Mouse (Mus musculus): ENCODE data around the gene Tspan12. TPM values are rescaled to one million over a fixed set of nuclear protein-coding genes. Genes with fewer than 3 reads are reported as not detected.

The Tspan12 gene
- polyA plus RNA-seq, 1 experiment from 2014 or later = 74.1 TPM

GRCm38 (mm10) chr6:21805013-21805570 lies 47.2 kb downstream of the Tspan12 start:
- peak overlapping the region; percentile 2; the same call in 1 of the 2 replicates for H3K27ac ChIP-seq (ENCODE audit: low read length)
- no peak for ATAC-seq (ENCODE audit: low FRiP score, low TSS enrichment)
- H3K4me3 ChIP-seq (ENCODE audit: low read length) = no peak overlapping the region
- H3K9me3 ChIP-seq (ENCODE audit: low read length) = no peaks in the 10 kb centered on the region
- 64% methylated on average over 7 of the region's 7 CpGs for WGBS
- no peaks in the 10 kb centered on the region for H3K27me3 ChIP-seq (ENCODE audit: insufficient read depth, low read length)
- H3K4me2 ChIP-seq (replicated peaks; ENCODE audit: low read depth, low read length) = no peak overlapping the region
- H3K4me1 ChIP-seq (ENCODE audit: insufficient read depth, low read length) = peaks cover 20% of the 10 kb centered on the region; the same call in 1 of the 2 replicates
- peaks cover 3% of the 10 kb centered on the region; the same call in 1 of the 2 replicates for H3K36me3 ChIP-seq (ENCODE audit: insufficient read depth, low read length)
- H3K9ac ChIP-seq (replicated peaks; ENCODE audit: low read length) = no peak overlapping the region

- peak overlapping the region; percentile 70; the same call in 1 of the 2 replicates for H3K27ac ChIP-seq (ENCODE audit: low read length)
- no peaks in the 10 kb centered on the region for H3K9me3 ChIP-seq (ENCODE audit: low read length)
- ATAC-seq (ENCODE audit: low FRiP score, low TSS enrichment) = peak; percentile 57; the same call in 1 of the 2 replicates
- H3K27me3 ChIP-seq (ENCODE audit: insufficient read depth, low read length) = no peaks in the 10 kb centered on the region
- peaks cover 3% of the 10 kb centered on the region; the same call in 1 of the 2 replicates for H3K36me3 ChIP-seq (ENCODE audit: insufficient read depth, low read length)
- 52% methylated on average over 10 of the region's 10 CpGs for WGBS
- no peak overlapping the region for H3K4me2 ChIP-seq (replicated peaks; ENCODE audit: low read depth, low read length)
- no peak overlapping the region for H3K4me3 ChIP-seq (ENCODE audit: low read length)
- H3K4me1 ChIP-seq (ENCODE audit: insufficient read depth, low read length) = peaks cover 20% of the 10 kb centered on the region; the same call in 1 of the 2 replicates
- no peak overlapping the region for H3K9ac ChIP-seq (replicated peaks; ENCODE audit: low read length)
Observed at GRCm38 (mm10) chr6:21803483-21804340, 48.6 kb downstream of the Tspan12 start.

DNA sequence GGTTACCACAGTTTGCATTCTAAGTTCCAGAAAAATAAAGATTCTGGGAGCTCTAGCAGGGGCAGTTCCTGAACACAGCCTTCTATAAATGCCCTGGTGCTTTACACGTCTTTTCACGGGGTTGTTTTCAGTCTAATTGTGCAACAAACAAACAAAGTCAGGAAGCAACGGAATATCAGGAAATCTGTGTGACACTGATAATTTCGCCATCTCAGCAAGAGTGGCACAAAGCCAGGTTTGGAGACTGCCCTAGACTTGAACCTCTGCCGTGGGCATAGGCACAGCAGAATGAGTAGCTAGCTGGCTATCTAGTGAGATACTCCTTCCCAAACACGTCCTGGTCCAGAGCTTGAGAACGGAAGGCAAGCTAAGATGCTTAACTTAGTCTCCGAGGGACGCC lies 53.7 kb downstream of the Tspan12 start:
- no peaks in the 10 kb centered on the region for H3K9me3 ChIP-seq (ENCODE audit: low read length)
- WGBS = 86% methylated on average over 9 of the region's 9 CpGs
- no peak overlapping the region for H3K4me3 ChIP-seq (ENCODE audit: low read length)
- H3K4me1 ChIP-seq (ENCODE audit: insufficient read depth, low read length) = peaks cover 3% of the 10 kb centered on the region; the same call in 1 of the 2 replicates
- H3K36me3 ChIP-seq (ENCODE audit: insufficient read depth, low read length) = peaks cover 3% of the 10 kb centered on the region; the same call in 1 of the 2 replicates
- H3K27ac ChIP-seq (ENCODE audit: low read length) = no peak overlapping the region
- H3K27me3 ChIP-seq (ENCODE audit: insufficient read depth, low read length) = no peaks in the 10 kb centered on the region
- H3K9ac ChIP-seq (replicated peaks; ENCODE audit: low read length) = no peak overlapping the region
- no peak for ATAC-seq (ENCODE audit: low FRiP score, low TSS enrichment)
- H3K4me2 ChIP-seq (replicated peaks; ENCODE audit: low read depth, low read length) = no peak overlapping the region

DNA sequence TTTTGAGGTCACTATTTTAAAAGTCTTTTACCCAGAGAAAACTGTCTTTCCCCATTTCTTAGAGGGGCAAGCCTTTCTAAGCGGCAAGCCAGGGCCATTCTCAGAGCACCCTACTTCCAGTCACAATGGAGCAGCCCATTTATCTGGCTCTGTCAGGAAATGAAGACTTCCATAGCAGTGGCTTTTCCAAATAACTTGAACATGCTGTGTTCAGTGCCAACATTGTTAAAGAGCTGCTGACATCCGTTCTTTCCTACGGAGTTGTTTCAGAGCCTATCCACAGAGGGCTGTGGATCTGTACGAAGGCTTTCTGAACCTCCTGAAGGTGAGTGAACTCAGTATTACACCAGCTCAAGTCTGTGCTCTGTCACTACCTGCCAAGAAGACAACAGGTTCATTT lies 55.2 kb downstream of the Tspan12 start:
- ATAC-seq (ENCODE audit: low FRiP score, low TSS enrichment) = no peak
- Histone ChIP-seq H3K4me1 (ENCODE audit: insufficient read depth, low read length) (peaks cover 6% of the 10 kb centered on the region; the same call in 1 of the 2 replicates), H3K4me3 (ENCODE audit: low read length) (no peak overlapping the region), H3K9ac (replicated peaks; ENCODE audit: low read length) (no peak overlapping the region), H3K27ac (ENCODE audit: low read length) (no peak overlapping the region), H3K27me3 (ENCODE audit: insufficient read depth, low read length) (no peaks in the 10 kb centered on the region), H3K36me3 (ENCODE audit: insufficient read depth, low read length) (peaks cover 3% of the 10 kb centered on the region; the same call in 1 of the 2 replicates), H3K4me2 (replicated peaks; ENCODE audit: low read depth, low read length) (no peak overlapping the region), H3K9me3 (ENCODE audit: low read length) (no peaks in the 10 kb centered on the region)
- 84% methylated on average over 4 of the region's 4 CpGs for WGBS

GRCm38 (mm10) chr6:21796413-21796812 lies 55.9 kb downstream of the Tspan12 start:
- H3K9ac ChIP-seq (replicated peaks; ENCODE audit: low read length) = no peak overlapping the region
- H3K4me2 ChIP-seq (replicated peaks; ENCODE audit: low read depth, low read length) = no peak overlapping the region
- H3K27me3 ChIP-seq (ENCODE audit: insufficient read depth, low read length) = no peaks in the 10 kb centered on the region
- H3K27ac ChIP-seq (ENCODE audit: low read length) = no peak overlapping the region
- H3K4me1 ChIP-seq (ENCODE audit: insufficient read depth, low read length) = peaks cover 6% of the 10 kb centered on the region; the same call in 1 of the 2 replicates
- no peak overlapping the region for H3K4me3 ChIP-seq (ENCODE audit: low read length)
- 89% methylated on average over 10 of the region's 10 CpGs for WGBS
- H3K9me3 ChIP-seq (ENCODE audit: low read length) = no peaks in the 10 kb centered on the region
- H3K36me3 ChIP-seq (ENCODE audit: insufficient read depth, low read length) = peaks cover 3% of the 10 kb centered on the region; the same call in 1 of the 2 replicates
- ATAC-seq (ENCODE audit: low FRiP score, low TSS enrichment) = no peak

DNA sequence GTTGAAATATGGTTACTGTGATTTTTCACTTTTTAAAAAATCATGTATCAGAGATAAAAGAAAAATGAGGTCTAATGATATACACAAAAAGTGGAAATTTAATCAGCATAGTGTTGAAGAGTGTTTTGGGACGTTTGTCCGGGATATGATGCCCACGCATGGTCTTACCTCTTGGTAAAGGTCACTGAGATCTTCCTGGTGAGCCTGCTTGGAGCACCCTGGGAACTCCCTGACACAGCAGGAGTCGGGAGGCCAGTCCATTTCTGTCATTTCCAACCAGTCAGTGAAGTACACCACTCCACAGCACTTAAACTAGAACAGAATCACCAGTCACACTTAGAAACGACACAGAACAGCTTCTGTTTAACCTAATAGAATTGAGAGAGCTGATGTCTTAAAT lies 56.9 kb downstream of the Tspan12 start:
- Histone ChIP-seq H3K9ac (replicated peaks; ENCODE audit: low read length) (no peak overlapping the region), H3K4me1 (ENCODE audit: insufficient read depth, low read length) (peaks cover 6% of the 10 kb centered on the region; the same call in 1 of the 2 replicates), H3K4me2 (replicated peaks; ENCODE audit: low read depth, low read length) (no peak overlapping the region), H3K9me3 (ENCODE audit: low read length) (no peaks in the 10 kb centered on the region), H3K4me3 (ENCODE audit: low read length) (no peak overlapping the region), H3K36me3 (ENCODE audit: insufficient read depth, low read length) (no peaks in the 10 kb centered on the region), H3K27me3 (ENCODE audit: insufficient read depth, low read length) (no peaks in the 10 kb centered on the region), H3K27ac (ENCODE audit: low read length) (no peak overlapping the region)
- WGBS = 82% methylated on average over 5 of the region's 5 CpGs
- 0 out of 2 replicates have a peak, but pooled peaks have one; percentile 52 for ATAC-seq (ENCODE audit: low FRiP score, low TSS enrichment)

DNA sequence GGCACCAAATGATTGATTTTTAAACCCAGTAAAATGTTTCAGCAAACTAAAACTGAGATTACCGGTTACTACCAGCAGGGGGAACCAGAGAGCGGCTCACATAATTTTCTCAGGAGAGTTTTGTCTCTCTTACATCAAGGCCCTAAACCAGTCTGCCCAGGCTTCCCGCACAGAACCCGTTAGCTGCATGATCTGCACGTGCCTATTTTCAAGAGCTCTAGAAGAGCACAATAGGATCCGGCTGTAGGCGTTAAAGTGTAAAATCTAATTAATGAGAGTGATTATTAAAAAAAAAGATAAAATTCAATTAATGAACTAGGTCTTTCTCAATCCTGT lies 57.3 kb downstream of the Tspan12 start:
- ATAC-seq (ENCODE audit: low FRiP score, low TSS enrichment) = peak; percentile 77; the same call in 1 of the 2 replicates
- no peak overlapping the region for H3K4me2 ChIP-seq (replicated peaks; ENCODE audit: low read depth, low read length)
- H3K27me3 ChIP-seq (ENCODE audit: insufficient read depth, low read length) = no peaks in the 10 kb centered on the region
- H3K9me3 ChIP-seq (ENCODE audit: low read length) = no peaks in the 10 kb centered on the region
- 8% methylated on average over 7 of the region's 7 CpGs for WGBS
- H3K9ac ChIP-seq (replicated peaks; ENCODE audit: low read length) = no peak overlapping the region
- no peak overlapping the region for H3K27ac ChIP-seq (ENCODE audit: low read length)
- no peaks in the 10 kb centered on the region for H3K36me3 ChIP-seq (ENCODE audit: insufficient read depth, low read length)
- peaks cover 6% of the 10 kb centered on the region; the same call in 1 of the 2 replicates for H3K4me1 ChIP-seq (ENCODE audit: insufficient read depth, low read length)
- H3K4me3 ChIP-seq (ENCODE audit: low read length) = no peak overlapping the region

DNA sequence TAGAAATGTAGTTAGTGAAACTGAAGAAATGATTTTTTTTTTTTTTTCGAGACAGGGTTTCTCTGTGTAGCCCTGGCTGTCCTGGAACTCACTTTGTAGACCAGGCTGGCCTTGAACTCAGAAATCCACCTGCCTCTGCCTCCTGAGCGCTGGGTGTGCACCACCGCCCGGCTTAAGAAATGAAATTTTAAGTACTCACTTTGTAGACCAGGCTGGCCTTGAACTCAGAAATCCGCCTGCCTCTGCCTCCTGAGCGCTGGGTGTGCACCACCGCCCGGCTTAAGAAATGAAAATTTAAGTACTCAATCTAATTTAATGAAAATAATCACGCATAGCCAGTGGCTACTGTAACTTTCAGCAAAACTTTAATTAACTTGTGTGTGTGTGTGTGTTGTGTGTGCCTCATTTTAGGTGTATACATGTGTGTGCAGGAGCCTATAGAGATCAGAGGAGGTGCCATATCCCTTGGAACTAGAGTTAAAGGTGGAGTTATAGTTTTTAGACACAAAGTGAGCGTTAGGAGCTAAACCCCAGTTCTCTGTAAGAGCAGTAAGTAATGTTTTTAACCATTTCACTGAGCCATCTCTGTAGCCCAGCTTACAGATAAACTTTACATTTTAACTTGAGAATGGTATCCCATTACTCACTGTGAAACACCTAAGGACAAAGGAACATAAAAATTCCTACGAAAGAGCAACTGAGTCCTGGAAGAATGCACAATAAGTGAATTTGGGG lies 57.8 kb downstream of the Tspan12 start:
- ATAC-seq (ENCODE audit: low FRiP score, low TSS enrichment) = no peak
- 85% methylated on average over 11 of the region's 11 CpGs for WGBS
- Histone ChIP-seq H3K4me2 (replicated peaks; ENCODE audit: low read depth, low read length) (no peak overlapping the region), H3K36me3 (ENCODE audit: insufficient read depth, low read length) (no peaks in the 10 kb centered on the region), H3K27ac (ENCODE audit: low read length) (no peak overlapping the region), H3K4me1 (ENCODE audit: insufficient read depth, low read length) (peaks cover 6% of the 10 kb centered on the region; the same call in 1 of the 2 replicates), H3K9ac (replicated peaks; ENCODE audit: low read length) (no peak overlapping the region), H3K27me3 (ENCODE audit: insufficient read depth, low read length) (no peaks in the 10 kb centered on the region), H3K4me3 (ENCODE audit: low read length) (no peak overlapping the region), H3K9me3 (ENCODE audit: low read length) (no peaks in the 10 kb centered on the region)

DNA sequence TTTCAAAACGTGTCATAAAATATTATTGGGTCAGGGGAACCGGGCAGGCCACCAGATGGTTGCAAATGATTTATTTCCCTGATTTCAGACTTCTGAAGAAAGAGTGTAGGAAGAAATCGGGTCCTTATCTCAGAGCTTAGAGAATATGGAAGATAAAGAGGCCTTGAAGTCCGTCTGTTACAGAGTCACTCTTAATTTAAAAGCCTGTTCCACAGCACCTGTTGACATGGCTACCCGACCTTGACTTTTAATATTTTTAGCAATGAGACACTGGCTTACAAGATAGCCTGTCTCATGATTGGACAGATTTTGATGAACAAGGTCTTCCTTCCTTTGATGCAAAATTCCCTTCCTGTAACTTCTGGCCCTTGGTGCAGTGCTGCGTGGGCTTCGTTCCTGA lies 61.0 kb downstream of the Tspan12 start:
- Histone ChIP-seq H3K9ac (replicated peaks; ENCODE audit: low read length) (no peak overlapping the region), H3K4me3 (ENCODE audit: low read length) (no peak overlapping the region), H3K27me3 (ENCODE audit: insufficient read depth, low read length) (no peaks in the 10 kb centered on the region), H3K36me3 (ENCODE audit: insufficient read depth, low read length) (no peaks in the 10 kb centered on the region), H3K4me1 (ENCODE audit: insufficient read depth, low read length) (peaks cover 6% of the 10 kb centered on the region; the same call in 1 of the 2 replicates), H3K27ac (ENCODE audit: low read length) (no peak overlapping the region), H3K9me3 (ENCODE audit: low read length) (no peaks in the 10 kb centered on the region), H3K4me2 (replicated peaks; ENCODE audit: low read depth, low read length) (no peak overlapping the region)
- WGBS = 69% methylated on average over 7 of the region's 7 CpGs
- ATAC-seq (ENCODE audit: low FRiP score, low TSS enrichment) = no peak
